Mouse (Mus musculus): ENCODE data around the gene Hmgb1.

GRCm38 (mm10) chr5:149119341-149119881 lies 64.9 kb downstream of the Hmgb1 start:
- TF ChIP-seq CTCF (IDR thresholded peaks at IDR 0.05; ENCODE audit: control insufficient read depth, insufficient read depth, low read length) (no peak), POLR2A (IDR thresholded peaks at IDR 0.05; ENCODE audit: borderline replicate concordance, control insufficient read depth, low read depth, low read length) (no peak)

All from bone marrow, adult 2 months (tissue).